Mouse (Mus musculus) limb, embryonic 11.5 days (tissue): ENCODE data around the gene Ccdc40. TPM values are rescaled to one million over a fixed set of nuclear protein-coding genes. Genes with fewer than 3 reads are reported as not detected.

Experiments used
- ATAC-seq: fragments of 200-750 bp; cut with Nextera tagmentation; 2 replicates; pipeline ENCODE4 v1.8.0; 2017; ENCODE audit warnings: low read depth; ENCODE audit not compliant: insufficient number of reproducible peaks, low FRiP score, low TSS enrichment
- DNase-seq: peaks from one replicate; pipeline ENCODE4 v3.0.0-alpha.2; 2015; ENCODE audit warnings: low spot score
- H3K27ac ChIP-seq: fragments of 300-500 bp; sonication (generic); replicated peaks from 2 replicates; pipeline ENCODE4 v1.5.1; 2014; ENCODE audit warnings: low read depth, mild to moderate bottlenecking, low read length
- H3K27me3 ChIP-seq: fragments of 300-500 bp; sonication (generic); 2 replicates; pipeline ENCODE4 v1.6.1; 2014; ENCODE audit warnings: mild to moderate bottlenecking, low read length, mixed read lengths; ENCODE audit not compliant: control insufficient read depth, insufficient read depth
- H3K36me3 ChIP-seq: fragments of 300-500 bp; sonication (generic); 2 replicates; pipeline ENCODE4 v1.6.1; 2014; ENCODE audit warnings: mild to moderate bottlenecking, low read length, moderate library complexity, mixed read lengths; ENCODE audit not compliant: control insufficient read depth, insufficient read depth
- H3K4me1 ChIP-seq: fragments of 300-500 bp; sonication (generic); 2 replicates; pipeline ENCODE4 v1.6.1; 2014; ENCODE audit warnings: low read length, mixed read lengths; ENCODE audit not compliant: control insufficient read depth, insufficient read depth
- H3K4me2 ChIP-seq: fragments of 300-500 bp; sonication (generic); 2 replicates; pipeline ENCODE4 v1.6.1; 2014; ENCODE audit warnings: low read depth, mild to moderate bottlenecking, moderate library complexity; ENCODE audit not compliant: severe bottlenecking
- H3K4me3 ChIP-seq: fragments of 300-500 bp; sonication (generic); 2 replicates; pipeline ENCODE4 v1.5.1; 2014; ENCODE audit warnings: low read depth, low read length
- H3K9ac ChIP-seq: fragments of 300-500 bp; sonication (generic); 2 replicates; pipeline ENCODE4 v1.6.1; 2014; ENCODE audit warnings: mild to moderate bottlenecking, low read length
- H3K9me3 ChIP-seq: fragments of 300-500 bp; sonication (generic); 2 replicates; pipeline ENCODE4 v1.6.1; 2016; ENCODE audit warnings: low read length; ENCODE audit not compliant: control insufficient read depth
- WGBS: fragments of 180-500 bp; shearing (Covaris S2); extraction: QIAGEN DNeasy Blood & Tissue Kit; methylation state at CpG from one replicate; pipeline ENCODE4 v1.1.7; 2014; 5-methylcytosine and 5-hydroxymethylcytosine counted together
- polyA plus RNA-seq: library from polyadenylated mRNA; unstranded; fragments of >200 nt; fragmentation: Nextera tagmentation; extraction: Ambion mirVana; gene quantifications from 2 replicates; pipeline ENCODE4 v1.2.1, GENCODE M21; 2014

Ccdc40 gene
- polyA plus RNA-seq, 1 experiment from 2014 or later: 8.9 TPM

DNA sequence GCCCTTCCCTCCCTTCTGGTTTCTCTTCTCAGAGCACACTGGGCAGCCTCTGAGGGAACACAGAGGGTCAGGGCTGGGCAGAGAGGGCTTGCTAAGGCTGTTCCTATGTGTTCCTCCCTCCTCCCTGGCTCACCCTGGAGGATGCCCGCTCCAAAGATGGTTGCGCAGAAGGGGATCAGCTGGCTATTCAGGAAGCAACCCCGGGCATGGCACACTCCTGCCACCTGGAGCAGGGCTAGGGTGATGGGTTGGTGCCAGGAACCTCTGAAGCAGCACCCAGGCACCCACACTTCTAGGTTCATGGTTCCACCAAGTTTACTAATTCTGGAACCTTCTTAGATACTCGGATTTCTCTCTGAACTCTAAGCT is 29.2 kb upstream of the Ccdc40 start:
- Histone ChIP-seq H3K9me3 (no peaks in the 10 kb centered on the region), H3K4me3 (no peak overlapping the region), H3K27me3 (no peaks in the 10 kb centered on the region), H3K4me2 (no peak overlapping the region; the same call in 1 of the 2 replicates), H3K27ac (no peak overlapping the region), H3K36me3 (peaks cover 4% of the 10 kb centered on the region; the same call in 1 of the 2 replicates), H3K4me1 (peaks cover 2% of the 10 kb centered on the region; the same call in 1 of the 2 replicates), H3K9ac (no peak overlapping the region)
- DNase-seq: no peak
- ATAC-seq: no peak
- 80% methylated on average over 4 of the region's 4 CpGs for WGBS

- H3K9me3 ChIP-seq: no peaks in the 10 kb centered on the region
- no peak overlapping the region for H3K4me3 ChIP-seq
- peaks cover 2% of the 10 kb centered on the region; the same call in 1 of the 2 replicates for H3K4me1 ChIP-seq
- no peak overlapping the region for H3K4me2 ChIP-seq
- WGBS: 51% methylated on average over 5 of the region's 5 CpGs
- peaks cover 4% of the 10 kb centered on the region for H3K36me3 ChIP-seq
- H3K27me3 ChIP-seq: no peaks in the 10 kb centered on the region
- H3K9ac ChIP-seq: no peak overlapping the region
- no peak for ATAC-seq
- peak; percentile 62 for DNase-seq
- no peak overlapping the region for H3K27ac ChIP-seq
These were observed 24.9 kb upstream of the Ccdc40 start for GRCm38 (mm10) chr11:119203423-119203822.

GRCm38 (mm10) chr11:119205738-119206137 is 22.6 kb upstream of the Ccdc40 start:
- 90% methylated on average over 10 of the region's 10 CpGs for WGBS
- Histone ChIP-seq H3K27ac (no peak overlapping the region), H3K4me2 (no peak overlapping the region), H3K27me3 (no peaks in the 10 kb centered on the region), H3K36me3 (peaks cover 10% of the 10 kb centered on the region), H3K4me1 (no peaks in the 10 kb centered on the region), H3K9me3 (no peaks in the 10 kb centered on the region), H3K4me3 (no peak overlapping the region), H3K9ac (no peak overlapping the region)
- DNase-seq: no peak
- no peak for ATAC-seq

DNA sequence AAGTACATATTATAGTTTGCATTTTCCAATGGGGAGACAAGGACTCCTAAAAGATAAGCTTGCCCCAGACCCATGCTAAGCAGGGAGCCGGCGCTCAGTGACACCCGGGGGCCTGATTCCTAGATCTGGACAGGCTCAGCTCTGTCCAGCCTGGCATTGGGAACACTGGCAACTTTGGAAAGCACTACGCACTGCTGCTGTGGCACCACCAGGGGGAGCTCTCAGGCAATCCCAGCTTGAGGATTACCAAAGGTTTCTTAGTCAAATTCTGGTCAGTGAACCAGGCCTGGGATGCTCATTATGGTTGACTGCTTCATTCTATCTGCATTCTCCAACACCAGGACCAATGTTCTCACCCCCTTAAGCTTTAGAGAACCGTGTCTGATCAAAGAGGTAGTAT is 21.8 kb upstream of the Ccdc40 start:
- Histone ChIP-seq H3K4me2 (no peak overlapping the region), H3K4me3 (no peak overlapping the region), H3K4me1 (peaks cover 2% of the 10 kb centered on the region), H3K9me3 (no peaks in the 10 kb centered on the region), H3K27me3 (no peaks in the 10 kb centered on the region), H3K36me3 (peaks cover 10% of the 10 kb centered on the region), H3K27ac (no peak overlapping the region), H3K9ac (no peak overlapping the region)
- peak; percentile 82 for DNase-seq
- ATAC-seq: no peak
- 47% methylated on average over 5 of the region's 5 CpGs for WGBS

DNA sequence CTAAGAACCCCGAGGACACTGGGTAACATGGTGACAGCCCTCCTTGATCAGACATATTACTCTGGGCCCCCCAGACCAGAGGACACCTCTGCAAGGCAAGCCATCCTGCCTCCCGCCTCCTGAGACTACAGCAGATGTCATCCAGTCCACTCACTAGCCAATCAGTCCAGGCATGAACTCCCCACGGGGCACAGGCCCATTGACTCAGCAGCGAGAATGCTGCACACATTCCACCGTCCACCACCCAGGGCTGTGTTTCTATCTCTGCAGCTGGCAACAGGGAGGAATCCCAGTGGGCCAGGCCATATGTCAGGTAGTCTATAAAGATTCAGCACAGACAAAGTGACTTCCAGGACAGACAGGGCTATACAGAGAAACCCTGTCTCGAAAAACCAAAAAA is 20.4 kb upstream of the Ccdc40 start:
- Histone ChIP-seq H3K27me3 (no peaks in the 10 kb centered on the region), H3K9me3 (no peaks in the 10 kb centered on the region), H3K4me2 (no peak overlapping the region), H3K4me3 (no peak overlapping the region), H3K9ac (no peak overlapping the region), H3K36me3 (peaks cover 10% of the 10 kb centered on the region), H3K27ac (no peak overlapping the region), H3K4me1 (peaks cover 8% of the 10 kb centered on the region)
- no peak for ATAC-seq
- WGBS: 91% methylated on average over 6 of the region's 6 CpGs
- DNase-seq: no peak

DNA sequence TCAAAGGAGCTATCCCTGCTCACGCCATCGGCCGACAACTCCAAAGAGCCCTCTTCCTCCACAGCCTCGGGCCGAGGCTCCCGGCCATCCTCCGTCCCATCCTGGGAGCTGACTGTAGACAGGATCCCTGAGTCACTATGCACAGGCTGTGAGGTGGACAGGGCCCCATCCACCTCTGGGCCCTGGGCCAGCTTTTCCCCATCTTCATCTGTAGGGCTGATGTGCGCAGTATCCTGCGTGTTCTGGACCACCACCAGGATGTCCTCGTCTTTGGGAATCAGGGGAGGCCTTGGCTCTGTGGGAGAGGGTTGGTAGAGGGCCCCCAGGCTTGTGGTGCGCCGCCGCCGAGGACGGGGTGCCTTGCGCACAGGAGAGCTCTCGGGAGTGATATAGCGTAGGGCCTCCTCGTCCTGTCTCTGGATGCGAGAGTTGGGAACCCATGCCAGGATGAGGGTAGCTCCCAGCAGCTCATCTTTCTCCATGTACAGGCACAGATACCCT is 19.5 kb upstream of the Ccdc40 start:
- ATAC-seq: no peak
- peaks cover 15% of the 10 kb centered on the region for H3K4me1 ChIP-seq

GRCm38 (mm10) chr11:119209371-119210025 is 18.9 kb upstream of the Ccdc40 start:
- Histone ChIP-seq H3K4me3 (no peak overlapping the region), H3K27me3 (no peaks in the 10 kb centered on the region), H3K4me1 (peaks cover 15% of the 10 kb centered on the region), H3K9me3 (no peaks in the 10 kb centered on the region), H3K27ac (no peak overlapping the region), H3K4me2 (no peak overlapping the region), H3K36me3 (peaks cover 10% of the 10 kb centered on the region), H3K9ac (no peak overlapping the region)
- 85% methylated on average over 10 of the region's 10 CpGs for WGBS
- no peak for DNase-seq
- ATAC-seq: no peak

More for the DNA sequence above, 19.5 kb upstream of the Ccdc40 start:
- Histone ChIP-seq H3K9me3 (no peaks in the 10 kb centered on the region), H3K9ac (no peak overlapping the region), H3K27ac (no peak overlapping the region), H3K27me3 (no peaks in the 10 kb centered on the region), H3K36me3 (peaks cover 10% of the 10 kb centered on the region), H3K4me2 (no peak overlapping the region), H3K4me3 (no peak overlapping the region)
- 95% methylated on average over 20 of the region's 20 CpGs for WGBS
- no peak for DNase-seq

GRCm38 (mm10) chr11:119210321-119211100 is 17.9 kb upstream of the Ccdc40 start:
- ATAC-seq: no peak
- H3K4me1 ChIP-seq: peaks cover 22% of the 10 kb centered on the region
- H3K4me2 ChIP-seq: no peak overlapping the region
- peaks cover 10% of the 10 kb centered on the region for H3K36me3 ChIP-seq
- 73% methylated on average over 32 of the region's 32 CpGs for WGBS
- no peak overlapping the region for H3K4me3 ChIP-seq
- H3K27me3 ChIP-seq: no peaks in the 10 kb centered on the region
- H3K9me3 ChIP-seq: no peaks in the 10 kb centered on the region
- no peak for DNase-seq
- H3K27ac ChIP-seq: no peak overlapping the region
- no peak overlapping the region for H3K9ac ChIP-seq
